Mouse (Mus musculus): ENCODE measurements around the gene Banp. TPM values are rescaled to one million over a fixed set of nuclear protein-coding genes. Genes with fewer than 3 reads are reported as not detected.

Banp gene
- total RNA-seq, 1 experiment: 53.8 TPM

GRCm38 (mm10) chr8:121932668-121933520 is 16.7 kb upstream of the Banp start:
- Histone ChIP-seq H3K9me3 (ENCODE audit: control insufficient read depth, insufficient read depth, low read depth, low read length) (no peaks in the 10 kb centered on the region), H3K4me1 (ENCODE audit: control insufficient read depth in 2 of 2, insufficient read depth in 2 of 2, low read length in 2 of 2, poor library complexity in 1 of 2) (peaks cover 2 to 11% of the 10 kb centered on the region in 2 experiments; a peak in 2 of 4 replicates), H3K9ac (ENCODE audit: insufficient read depth, low read depth, low read length, poor library complexity, severe bottlenecking) (no peak overlapping the region), H3K27ac (ENCODE audit: insufficient read depth, low read depth, low read length, poor library complexity, severe bottlenecking) (no peak overlapping the region), H3K4me3 (ENCODE audit: insufficient read depth in 1 of 2, low read depth in 1 of 2, low read length in 2 of 2, poor library complexity in 1 of 2, severe bottlenecking in 1 of 2) (no peak overlapping the region), H3K36me3 (ENCODE audit: control insufficient read depth, insufficient read depth, low read length, poor library complexity, severe bottlenecking) (no peaks in the 10 kb centered on the region)
- in situ Hi-C loops (cut with MboI; ENCODE audit: low sequenced_read_pairs in 2 of 2, unreplicated experiment in 2 of 2): loop anchor here in 1 of 2 experiments (10.0 kb wide), 1 partner anchor 88 kb away; no protein-coding TSS in a partner anchor
- DNase-seq (ENCODE audit: low read depth, low spot score): no peak
- no peak for TF ChIP-seq HCFC1 (IDR thresholded peaks at IDR 0.05; ENCODE audit: borderline replicate concordance, insufficient read depth, low read length)
- TF ChIP-seq ZC3H11A (IDR thresholded peaks at IDR 0.05; ENCODE audit: borderline replicate concordance, low read depth, low read length): no peak
- no peak for TF ChIP-seq MAFK (IDR thresholded peaks at IDR 0.05; ENCODE audit: insufficient read depth, low read depth, low read length)
- TF ChIP-seq CHD2 (IDR thresholded peaks at IDR 0.05; ENCODE audit: low read depth, low read length): no peak

- H3K9me3 ChIP-seq (ENCODE audit: control insufficient read depth, insufficient read depth, low read depth, low read length): no peaks in the 10 kb centered on the region
- in situ Hi-C loops (cut with MboI; ENCODE audit: low sequenced_read_pairs in 2 of 2, unreplicated experiment in 2 of 2): loop anchor here in 1 of 2 experiments (10.0 kb wide), 1 partner anchor 90 kb away; no protein-coding TSS in a partner anchor
- no peak overlapping the region for H3K4me3 ChIP-seq (ENCODE audit: insufficient read depth in 1 of 2, low read depth in 1 of 2, low read length in 2 of 2, poor library complexity in 1 of 2, severe bottlenecking in 1 of 2)
- no peak overlapping the region for H3K27ac ChIP-seq (ENCODE audit: insufficient read depth, low read depth, low read length, poor library complexity, severe bottlenecking)
- no peaks in the 10 kb centered on the region for H3K36me3 ChIP-seq (ENCODE audit: control insufficient read depth, insufficient read depth, low read length, poor library complexity, severe bottlenecking)
- peaks cover 2 to 12% of the 10 kb centered on the region in 2 experiments; a peak in 2 of 4 replicates for H3K4me1 ChIP-seq (ENCODE audit: control insufficient read depth in 2 of 2, insufficient read depth in 2 of 2, low read length in 2 of 2, poor library complexity in 1 of 2)
- no peak overlapping the region for H3K9ac ChIP-seq (ENCODE audit: insufficient read depth, low read depth, low read length, poor library complexity, severe bottlenecking)
- DNase-seq (ENCODE audit: low read depth, low spot score): no peak
- no peak for TF ChIP-seq MAFK (IDR thresholded peaks at IDR 0.05; ENCODE audit: insufficient read depth, low read depth, low read length)
- no peak for TF ChIP-seq ZNF384 (IDR thresholded peaks at IDR 0.05; ENCODE audit: low read depth, low read length)
- TF ChIP-seq HCFC1 (IDR thresholded peaks at IDR 0.05; ENCODE audit: borderline replicate concordance, insufficient read depth, low read length): no peak
- no peak for TF ChIP-seq ZC3H11A (IDR thresholded peaks at IDR 0.05; ENCODE audit: borderline replicate concordance, low read depth, low read length)
- no peak for TF ChIP-seq CHD2 (IDR thresholded peaks at IDR 0.05; ENCODE audit: low read depth, low read length)
Measured at GRCm38 (mm10) chr8:121934506-121934905, 15.0 kb upstream of the Banp start.

GRCm38 (mm10) chr8:121934923-121935322 is 14.6 kb upstream of the Banp start:
- Histone ChIP-seq H3K9me3 (ENCODE audit: control insufficient read depth, insufficient read depth, low read depth, low read length) (no peaks in the 10 kb centered on the region), H3K36me3 (ENCODE audit: control insufficient read depth, insufficient read depth, low read length, poor library complexity, severe bottlenecking) (no peaks in the 10 kb centered on the region), H3K9ac (ENCODE audit: insufficient read depth, low read depth, low read length, poor library complexity, severe bottlenecking) (no peak overlapping the region), H3K27ac (ENCODE audit: insufficient read depth, low read depth, low read length, poor library complexity, severe bottlenecking) (no peak overlapping the region), H3K4me3 (ENCODE audit: insufficient read depth in 1 of 2, low read depth in 1 of 2, low read length in 2 of 2, poor library complexity in 1 of 2, severe bottlenecking in 1 of 2) (no peak overlapping the region), H3K4me1 (ENCODE audit: control insufficient read depth in 2 of 2, insufficient read depth in 2 of 2, low read length in 2 of 2, poor library complexity in 1 of 2) (peaks cover 2 to 13% of the 10 kb centered on the region in 2 experiments; a peak in 2 of 4 replicates)
- in situ Hi-C loops (cut with MboI; ENCODE audit: low sequenced_read_pairs in 2 of 2, unreplicated experiment in 2 of 2): loop anchor here in 1 of 2 experiments (10.0 kb wide), 1 partner anchor 90 kb away; no protein-coding TSS in a partner anchor
- no peak for DNase-seq (ENCODE audit: low read depth, low spot score)
- TF ChIP-seq ZNF384 (IDR thresholded peaks at IDR 0.05; ENCODE audit: low read depth, low read length) (no peak), CHD2 (IDR thresholded peaks at IDR 0.05; ENCODE audit: low read depth, low read length) (no peak), MAFK (IDR thresholded peaks at IDR 0.05; ENCODE audit: insufficient read depth, low read depth, low read length) (no peak), ZC3H11A (IDR thresholded peaks at IDR 0.05; ENCODE audit: borderline replicate concordance, low read depth, low read length) (no peak), HCFC1 (IDR thresholded peaks at IDR 0.05; ENCODE audit: borderline replicate concordance, insufficient read depth, low read length) (no peak)

- Histone ChIP-seq H3K9ac (ENCODE audit: insufficient read depth, low read depth, low read length, poor library complexity, severe bottlenecking) (0 out of 2 replicates have a peak overlapping the region, but pooled peaks have one; percentile 39), H3K4me3 (ENCODE audit: insufficient read depth in 1 of 2, low read depth in 1 of 2, low read length in 2 of 2, poor library complexity in 1 of 2, severe bottlenecking in 1 of 2) (no peak overlapping the region; a peak in 1 of 4 replicates), H3K36me3 (ENCODE audit: control insufficient read depth, insufficient read depth, low read length, poor library complexity, severe bottlenecking) (no peaks in the 10 kb centered on the region), H3K27ac (ENCODE audit: insufficient read depth, low read depth, low read length, poor library complexity, severe bottlenecking) (no peak overlapping the region), H3K9me3 (ENCODE audit: control insufficient read depth, insufficient read depth, low read depth, low read length) (no peaks in the 10 kb centered on the region), H3K4me1 (ENCODE audit: control insufficient read depth in 2 of 2, insufficient read depth in 2 of 2, low read length in 2 of 2, poor library complexity in 1 of 2) (peaks cover 2 to 13% of the 10 kb centered on the region in 2 experiments; a peak in 2 of 4 replicates)
- TF ChIP-seq CHD2 (IDR thresholded peaks at IDR 0.05; ENCODE audit: low read depth, low read length) (no peak), ZC3H11A (IDR thresholded peaks at IDR 0.05; ENCODE audit: borderline replicate concordance, low read depth, low read length) (no peak), ZNF384 (IDR thresholded peaks at IDR 0.05; ENCODE audit: low read depth, low read length) (no peak), MAFK (IDR thresholded peaks at IDR 0.05; ENCODE audit: insufficient read depth, low read depth, low read length) (no peak), HCFC1 (IDR thresholded peaks at IDR 0.05; ENCODE audit: borderline replicate concordance, insufficient read depth, low read length) (no peak)
- in situ Hi-C loops (cut with MboI; ENCODE audit: low sequenced_read_pairs in 2 of 2, unreplicated experiment in 2 of 2): loop anchor here in 1 of 2 experiments (10.0 kb wide), 1 partner anchor 91 kb away; no protein-coding TSS in a partner anchor
- no peak for DNase-seq (ENCODE audit: low read depth, low spot score)
Measured at GRCm38 (mm10) chr8:121935341-121936294, 13.9 kb upstream of the Banp start.
